Mouse (Mus musculus) brain, embryonic 18.5 days (tissue): ENCODE data around the gene Cdh13.

Experiments
- DNase-seq: peaks from one replicate; pipeline ENCODE4 v3.0.0-alpha.2; 2012; ENCODE audit warnings: low read depth, low spot score

The Cdh13 gene

DNA sequence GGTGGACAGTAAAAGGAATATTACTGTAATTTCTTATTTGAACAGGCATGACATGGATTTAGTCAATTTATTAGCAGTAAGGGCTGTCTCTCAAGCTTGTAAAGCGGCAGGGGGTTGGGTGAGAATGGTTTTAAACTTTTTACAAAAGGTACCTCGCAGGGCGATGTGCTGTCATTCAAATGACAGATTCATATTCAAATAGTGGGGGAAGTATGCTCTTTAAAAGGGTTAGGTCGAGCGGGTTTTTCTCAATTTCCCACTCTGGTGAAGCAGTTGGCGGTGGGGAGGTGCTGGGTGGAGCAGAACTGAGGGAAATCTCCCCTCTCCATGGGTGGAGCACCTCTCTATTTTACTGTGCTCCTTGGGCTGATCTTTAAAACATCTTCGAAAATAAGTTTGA is 513.0 kb downstream of the Cdh13 start:
- no peak for DNase-seq

DNA sequence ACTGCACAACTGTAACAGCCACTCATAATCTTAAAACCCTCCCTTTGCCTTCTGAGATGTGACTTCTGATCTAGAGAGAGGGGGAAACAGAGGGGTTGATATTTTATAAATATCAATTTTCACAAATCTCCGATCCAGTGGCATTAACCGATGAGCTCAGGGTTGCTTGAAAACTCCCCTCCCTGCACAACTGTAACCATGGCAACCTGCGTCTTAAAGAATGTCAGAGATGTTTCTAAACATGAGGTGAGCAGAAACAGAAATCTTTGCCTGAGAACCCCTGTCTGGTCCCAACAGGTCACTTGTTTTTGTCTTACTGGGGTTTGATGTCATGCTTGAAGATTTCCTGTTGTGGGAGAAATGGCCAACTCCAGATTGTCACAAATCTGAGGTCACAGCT is 513.6 kb downstream of the Cdh13 start:
- DNase-seq, result no peak

DNA sequence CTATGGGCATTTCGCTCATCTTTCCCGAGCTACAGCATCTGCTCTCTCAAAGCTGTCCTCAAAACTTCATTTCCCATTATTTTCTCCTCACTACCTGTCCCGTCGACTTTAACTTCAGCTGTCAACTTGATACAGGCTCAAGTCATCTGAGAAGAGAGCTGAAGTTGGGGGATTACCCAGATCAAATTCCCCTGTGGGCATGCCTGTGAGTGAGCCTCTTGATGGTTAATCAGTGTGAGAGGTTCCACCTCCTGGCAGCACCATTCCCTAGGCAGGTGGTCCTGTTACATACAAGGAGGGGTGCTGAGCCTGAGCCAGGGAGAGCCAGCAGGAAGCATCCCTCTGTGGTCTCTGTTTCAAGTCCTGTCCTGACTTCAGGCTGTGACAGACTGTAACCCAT is 519.6 kb downstream of the Cdh13 start:
- DNase-seq, result no peak

DNA sequence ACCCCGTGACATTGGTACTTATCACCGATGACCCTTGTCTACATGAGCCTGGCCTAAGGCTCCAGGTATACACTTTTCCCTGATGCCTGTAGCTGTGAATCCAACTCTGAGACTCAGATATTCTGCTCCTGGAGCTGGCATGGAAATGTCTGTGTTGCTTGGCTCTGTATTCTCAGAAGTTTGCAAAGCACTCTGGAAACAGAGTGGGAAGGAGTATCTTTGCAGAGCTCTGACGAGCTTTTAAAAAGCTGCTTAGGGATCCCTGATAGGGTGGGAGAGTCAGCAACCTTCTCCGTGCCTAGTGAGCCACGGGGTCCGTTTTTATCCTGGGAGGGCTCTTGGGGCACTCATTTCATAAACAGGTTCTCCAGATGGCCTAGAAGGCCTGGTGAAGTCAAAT is 526.1 kb downstream of the Cdh13 start:
- no peak for DNase-seq

DNA sequence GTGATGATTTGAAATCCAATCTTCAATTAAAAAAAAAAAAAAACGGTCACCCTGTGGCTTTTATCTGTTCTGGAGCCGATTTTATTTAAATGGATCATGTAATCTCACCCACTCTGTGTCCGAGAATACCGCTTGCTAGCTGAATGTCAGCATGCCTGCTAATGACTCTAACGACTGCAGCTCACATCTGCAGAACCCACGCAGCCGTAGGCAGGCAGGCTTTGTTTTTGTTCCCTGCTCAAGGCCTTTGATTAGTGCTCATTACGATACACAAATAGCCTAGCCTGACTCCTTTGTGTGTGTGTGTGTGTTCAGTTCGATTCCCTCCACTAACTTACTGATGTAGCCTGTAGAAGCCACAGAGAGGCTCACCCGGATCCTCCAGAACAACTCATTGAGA is 531.5 kb downstream of the Cdh13 start:
- DNase-seq, result no peak

DNA sequence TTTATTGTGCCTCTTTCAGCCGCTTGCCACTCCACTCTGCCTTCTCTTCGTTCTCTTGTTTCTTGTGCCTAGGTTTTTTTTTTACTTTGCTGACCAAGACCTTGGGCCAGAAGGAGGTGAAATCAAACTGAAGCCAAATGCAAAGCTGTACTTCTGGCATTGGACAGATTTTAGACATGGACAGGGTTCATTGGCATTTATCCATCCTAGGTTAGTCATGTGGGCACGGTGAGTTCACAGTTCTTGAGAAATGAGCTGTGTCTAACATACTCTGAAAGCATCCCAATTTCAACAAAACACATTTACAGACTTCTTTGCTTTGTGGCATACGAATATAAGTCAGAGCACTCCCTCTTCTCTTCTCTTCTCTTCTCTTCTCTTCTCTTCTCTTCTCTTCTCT is 543.2 kb downstream of the Cdh13 start:
- DNase-seq, result no peak

DNA sequence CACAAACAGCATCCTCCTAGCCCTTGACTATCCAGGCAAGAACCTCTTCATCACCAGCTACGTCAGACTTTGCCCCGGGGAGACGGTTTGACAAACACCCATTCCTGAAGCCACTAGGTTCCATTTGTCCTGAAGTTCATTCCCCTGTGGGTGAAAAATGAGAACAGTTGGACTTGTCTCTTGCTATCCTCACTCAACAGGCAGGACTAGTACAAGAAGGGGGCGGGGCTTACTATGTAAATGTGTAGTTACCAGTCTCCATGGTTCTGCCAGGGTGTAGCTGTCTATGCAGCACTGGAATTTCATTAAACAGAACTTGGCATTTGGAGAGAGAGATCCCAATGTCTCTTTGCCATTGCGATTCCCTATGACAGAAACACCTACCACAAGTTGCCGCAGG is 544.2 kb downstream of the Cdh13 start:
- DNase-seq, result no peak

DNA sequence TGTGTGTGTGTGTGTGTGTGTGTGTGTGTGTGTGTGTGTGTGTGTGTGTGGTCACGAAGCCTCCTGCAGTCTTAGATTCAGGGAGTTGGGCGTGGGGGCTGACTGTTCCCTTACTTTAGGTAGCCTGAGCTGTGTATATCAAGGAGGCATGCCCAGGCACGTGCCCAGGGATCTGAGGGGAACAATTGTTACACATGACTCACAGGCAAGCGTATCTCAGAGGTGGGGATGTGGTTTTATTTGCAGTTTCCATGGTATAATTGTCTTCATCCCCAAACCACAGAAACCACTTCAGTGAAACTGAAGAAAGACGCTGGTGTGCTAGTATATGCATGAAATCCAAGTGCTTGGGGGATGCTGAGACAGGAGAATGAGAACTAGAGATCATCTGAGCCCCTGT is 546.8 kb downstream of the Cdh13 start:
- no peak for DNase-seq

DNA sequence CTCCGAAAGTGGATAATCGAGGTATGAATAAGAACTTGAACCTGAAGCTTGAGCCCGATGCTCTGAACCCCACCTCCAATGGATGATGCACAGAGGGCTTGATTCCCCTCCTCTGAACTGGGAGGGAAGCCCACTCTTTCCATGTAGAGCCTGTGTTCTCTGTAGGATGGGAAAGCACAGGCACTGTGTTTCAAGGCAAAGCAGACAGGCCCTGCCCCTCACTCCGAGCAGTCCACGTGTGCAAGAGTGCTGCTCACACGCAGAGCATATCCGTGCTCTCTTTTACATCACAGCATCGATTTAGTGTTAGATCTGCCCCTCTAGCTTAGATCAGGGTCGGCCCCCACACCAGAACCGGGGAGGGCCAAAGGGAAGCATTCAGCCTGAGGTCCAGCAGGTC is 547.5 kb downstream of the Cdh13 start:
- no peak for DNase-seq

DNA sequence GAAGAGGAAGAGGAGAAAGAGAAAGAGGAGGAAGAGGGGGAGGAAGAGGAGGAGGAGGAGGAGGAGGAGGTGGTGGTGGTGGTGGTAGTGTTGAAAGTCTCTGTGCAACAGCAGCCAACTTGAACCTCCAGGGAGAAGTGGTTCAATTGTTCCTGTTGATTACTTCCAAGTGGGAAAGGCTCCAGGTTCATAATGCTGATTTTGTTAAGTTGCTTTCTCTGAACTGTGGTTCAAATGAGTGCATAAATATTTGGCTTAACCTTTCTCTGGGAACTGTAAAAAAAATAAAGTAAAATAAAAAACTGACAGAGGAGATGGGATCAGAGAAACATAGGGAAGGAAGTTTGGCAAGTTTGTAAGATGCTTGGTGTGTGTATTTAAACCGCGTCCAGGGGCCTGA is 555.3 kb downstream of the Cdh13 start:
- no peak for DNase-seq

DNA sequence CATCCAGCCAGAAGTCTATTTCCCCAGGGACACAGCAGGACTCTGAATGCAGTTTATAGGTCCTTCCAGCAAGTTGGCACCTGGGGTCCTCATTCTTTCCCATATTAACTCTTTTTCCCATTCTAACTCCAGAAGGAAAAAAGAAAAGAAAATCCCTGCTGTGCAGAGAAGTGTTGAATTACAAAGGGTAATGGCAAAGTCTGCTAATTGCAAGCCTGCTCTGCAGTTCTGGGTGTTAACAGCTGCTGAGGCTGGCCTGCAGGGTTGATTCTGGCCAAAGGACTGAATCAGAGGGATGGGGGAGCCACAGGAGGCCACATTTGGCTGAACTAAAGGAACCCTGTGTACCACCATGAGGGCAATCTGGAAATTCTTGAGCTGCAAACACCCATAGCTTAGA is 562.2 kb downstream of the Cdh13 start:
- no peak for DNase-seq

DNA sequence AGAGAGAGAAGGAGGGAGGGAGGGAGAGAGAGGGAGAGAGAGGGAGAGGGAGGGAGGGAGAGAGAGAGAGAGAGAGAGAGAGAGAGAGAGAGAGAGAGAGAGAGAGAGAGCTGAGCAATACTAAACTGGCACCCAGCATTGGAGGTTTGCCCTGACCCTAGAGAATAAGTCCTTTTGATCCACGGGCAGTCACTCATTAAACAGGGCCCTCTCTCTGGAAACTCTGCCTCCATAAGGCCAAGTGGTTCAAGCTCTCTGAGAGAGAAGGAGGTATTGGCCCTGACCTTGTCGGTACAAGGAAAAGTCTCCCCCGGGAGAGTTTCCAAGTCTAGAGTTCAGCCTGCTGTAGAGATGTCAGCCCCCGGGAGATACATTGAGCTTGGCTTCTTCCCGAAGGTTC is 564.5 kb downstream of the Cdh13 start:
- DNase-seq, result no peak

DNA sequence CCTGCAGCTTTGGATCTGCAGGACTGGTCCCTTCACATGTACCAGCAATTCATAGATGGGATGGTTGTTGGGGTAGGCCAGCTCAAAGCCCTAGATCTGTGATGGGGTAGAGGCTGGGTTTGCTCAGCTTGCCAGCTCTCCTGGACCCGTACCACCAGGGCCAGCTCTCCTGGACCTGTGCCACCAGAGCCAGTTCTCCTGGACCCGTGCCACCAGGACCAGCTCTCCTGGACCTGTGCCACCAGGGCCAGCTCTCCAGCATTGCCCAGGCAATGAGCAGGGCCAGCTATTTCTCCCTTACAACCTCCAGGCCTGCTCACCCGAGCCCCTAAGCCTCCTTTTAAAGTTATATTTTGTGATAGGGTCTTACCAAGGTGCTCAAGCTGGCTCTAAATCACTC is 566.0 kb downstream of the Cdh13 start:
- no peak for DNase-seq

DNA sequence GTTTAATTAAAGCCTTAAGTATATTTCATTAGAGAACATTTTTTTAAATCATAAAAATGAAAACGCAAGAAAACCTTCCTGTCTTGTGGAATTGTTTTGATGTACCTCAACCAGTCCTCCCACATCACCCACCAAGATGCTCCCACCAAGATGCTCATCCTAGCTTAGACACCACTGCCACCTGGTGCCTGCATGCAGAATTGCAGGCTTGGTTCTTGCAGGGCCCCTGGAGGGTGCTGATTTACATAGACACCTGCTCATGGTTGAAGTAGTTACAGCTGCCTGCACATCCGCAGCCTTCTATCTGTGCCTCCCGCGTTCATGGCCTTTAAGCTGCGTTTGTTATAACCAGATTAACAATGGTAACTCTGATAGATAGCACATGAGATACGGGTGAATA is 566.8 kb downstream of the Cdh13 start:
- peak; percentile 58 for DNase-seq

DNA sequence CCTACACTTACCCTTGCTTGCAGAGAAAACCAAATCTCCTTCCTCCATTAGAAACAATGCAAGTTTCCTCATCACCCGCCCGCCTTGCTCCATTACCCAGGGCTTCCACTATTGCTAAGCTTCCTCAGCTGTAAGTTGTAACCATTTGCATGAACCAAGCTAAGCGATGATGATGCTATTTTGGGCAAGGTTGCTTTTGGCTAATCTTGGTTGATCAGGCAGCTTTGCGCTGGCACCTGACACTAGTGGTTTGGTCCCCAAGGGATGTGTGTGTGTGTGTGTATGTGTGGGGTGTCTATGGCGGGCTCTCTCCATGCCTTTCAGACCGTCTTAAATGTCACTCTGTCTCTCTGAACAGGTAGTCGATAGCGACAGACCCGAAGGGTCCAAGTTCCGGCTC is 567.8 kb downstream of the Cdh13 start:
- no peak for DNase-seq

DNA sequence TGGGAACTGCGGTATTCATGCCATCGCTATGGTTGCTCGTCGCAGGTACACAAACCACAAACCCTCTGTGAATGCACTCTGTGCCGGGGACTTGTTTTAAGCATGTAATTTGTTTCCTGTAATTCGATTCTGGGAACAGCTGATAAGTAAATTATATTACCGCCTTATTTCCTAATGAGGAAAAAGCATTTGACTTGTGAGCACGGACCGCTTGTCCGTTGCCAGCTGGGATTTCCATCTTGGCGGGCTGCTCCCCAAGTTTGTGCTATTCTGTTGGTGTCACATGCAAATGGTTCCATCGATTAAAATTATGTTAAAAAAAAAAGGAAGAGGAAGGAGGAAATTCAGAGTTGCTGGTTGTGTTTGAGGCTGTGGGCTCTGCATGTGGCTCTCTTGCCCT is 569.3 kb downstream of the Cdh13 start:
- no peak for DNase-seq

DNA sequence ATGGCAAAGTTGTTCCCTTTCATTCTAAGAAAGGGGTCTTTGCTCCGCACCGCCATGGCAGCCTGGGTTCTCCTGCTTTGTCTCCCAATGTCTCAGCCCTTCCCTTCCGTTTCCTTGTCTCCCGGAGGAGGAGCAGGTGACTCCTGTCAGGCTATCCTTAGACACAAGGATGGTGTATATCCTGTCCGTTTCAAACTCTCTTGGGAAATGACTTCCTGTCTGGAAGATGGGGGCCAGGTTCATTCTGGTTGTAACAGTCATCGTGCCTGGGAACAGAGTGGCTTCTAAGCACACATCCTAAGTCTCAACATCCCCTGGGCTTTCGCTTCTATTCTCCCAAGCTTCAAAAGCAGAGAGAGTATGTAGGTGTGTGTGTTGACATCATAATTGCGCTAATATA is 571.1 kb downstream of the Cdh13 start:
- no peak for DNase-seq

DNA sequence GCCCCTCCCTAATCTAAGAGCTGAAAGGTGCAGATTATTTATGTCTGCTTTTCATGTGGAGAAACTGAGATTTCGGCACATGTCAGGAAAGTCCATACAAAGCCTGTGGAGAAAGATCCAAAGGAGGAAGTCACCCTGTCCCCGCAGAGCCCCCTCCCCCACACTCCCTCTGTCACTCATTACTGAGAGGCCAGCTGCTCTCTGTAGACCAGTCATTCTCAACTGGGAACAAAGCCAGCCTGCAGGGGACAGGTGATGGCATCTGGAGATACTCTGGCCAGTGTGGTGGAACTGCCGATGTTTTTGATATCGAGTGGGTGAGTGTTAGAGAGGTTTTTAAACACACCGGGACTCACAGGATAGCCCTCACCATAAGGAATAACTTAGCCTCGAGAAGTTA is 582.8 kb downstream of the Cdh13 start:
- DNase-seq, result no peak

DNA sequence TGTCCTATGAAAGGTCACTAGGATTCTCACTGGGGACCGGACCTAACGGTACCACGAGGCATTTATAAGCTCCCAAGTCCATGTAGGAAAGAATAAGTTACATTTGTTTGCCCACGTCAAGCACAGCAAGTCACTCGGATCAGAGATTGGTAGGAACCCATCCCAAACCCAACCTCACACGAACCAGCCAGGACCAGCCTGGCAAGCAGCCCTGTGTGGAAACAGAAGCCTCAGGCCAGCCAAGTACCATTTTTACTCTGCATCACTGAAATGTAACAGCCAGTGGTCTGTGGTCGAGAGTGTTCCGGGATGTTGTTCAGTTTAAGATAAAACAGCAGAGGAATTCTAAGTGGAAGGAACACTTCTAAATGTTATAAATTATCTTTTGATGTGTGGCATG is 587.2 kb downstream of the Cdh13 start:
- no peak for DNase-seq

DNA sequence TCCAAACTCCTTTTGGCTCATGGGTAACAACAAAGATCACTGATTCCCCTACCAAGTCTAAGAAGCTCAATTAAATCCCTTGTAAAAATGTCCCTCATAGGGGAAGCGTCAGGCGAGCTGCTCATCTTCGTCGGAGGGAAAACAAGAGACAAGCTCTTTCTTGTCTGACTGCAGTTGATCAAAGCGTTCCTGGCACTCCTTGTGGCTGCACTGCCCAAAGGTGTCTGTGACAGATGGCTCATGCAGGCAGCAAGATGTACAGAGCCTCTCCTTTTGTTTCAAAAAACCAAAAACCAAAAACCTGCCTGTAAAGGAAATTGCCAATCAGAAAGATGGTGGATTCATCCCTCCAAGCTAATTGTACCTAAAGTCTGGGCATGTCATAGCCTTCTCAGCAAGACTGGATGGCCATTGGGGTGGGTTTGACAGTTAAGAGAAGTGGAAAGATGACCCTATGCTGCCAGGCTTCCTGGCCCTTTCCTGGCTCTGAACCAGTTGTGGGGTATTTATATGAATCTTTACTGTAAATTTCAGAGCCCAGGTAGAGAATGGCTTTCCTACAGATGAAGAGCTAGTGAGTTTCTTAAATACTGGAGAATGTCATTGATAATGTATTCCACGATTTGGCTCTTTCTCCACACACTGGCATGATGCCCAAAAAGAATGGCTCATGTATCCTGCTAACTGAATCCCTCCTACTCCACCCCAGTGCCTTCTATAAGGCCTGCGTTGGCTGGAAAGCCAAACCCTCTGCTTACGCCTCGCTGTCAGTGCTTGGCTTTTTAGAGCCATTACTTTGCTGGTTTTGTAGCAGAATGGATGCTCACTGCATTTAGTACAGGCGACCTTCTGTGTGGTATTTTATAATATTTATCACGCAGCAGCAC is 596.6 kb downstream of the Cdh13 start:
- DNase-seq, result no peak

DNA sequence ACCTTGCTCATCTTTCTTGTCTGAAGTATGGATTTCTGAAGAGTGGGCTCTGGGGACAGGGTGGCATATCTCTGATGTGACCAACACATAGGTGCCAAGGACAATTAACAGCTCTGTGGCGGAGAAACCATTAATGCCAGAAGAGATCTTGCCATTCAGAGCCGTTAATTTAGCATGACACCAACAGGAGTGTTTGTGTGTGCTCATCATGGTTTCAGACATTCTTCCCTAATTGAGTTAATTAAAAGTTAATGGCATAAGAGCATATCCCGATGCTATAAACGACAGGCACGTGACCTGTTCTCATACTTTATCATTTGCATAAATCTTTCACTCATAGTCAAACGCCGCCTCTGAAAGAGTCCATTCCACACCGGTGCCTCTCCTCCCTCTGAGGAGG is 600.8 kb downstream of the Cdh13 start:
- no peak for DNase-seq

DNA sequence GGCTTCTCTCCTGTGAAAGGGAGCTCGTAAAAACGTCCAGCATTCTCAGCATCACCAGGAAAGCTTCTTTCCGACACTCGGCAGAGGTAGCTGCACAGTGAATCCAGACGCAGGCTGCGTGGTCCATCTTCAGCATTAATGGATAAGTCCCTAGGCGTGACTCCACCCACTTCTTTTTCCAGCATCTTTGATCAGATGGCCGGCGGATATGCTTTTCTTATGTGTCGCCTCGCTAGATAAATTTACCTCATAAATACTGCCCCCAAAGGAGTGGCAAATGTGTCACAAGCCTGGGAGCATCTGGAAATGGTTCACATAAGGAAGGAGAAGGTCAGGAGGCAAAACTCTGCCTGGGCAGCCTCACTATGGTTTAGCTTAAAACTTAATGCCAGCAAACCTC is 601.5 kb downstream of the Cdh13 start:
- no peak for DNase-seq

DNA sequence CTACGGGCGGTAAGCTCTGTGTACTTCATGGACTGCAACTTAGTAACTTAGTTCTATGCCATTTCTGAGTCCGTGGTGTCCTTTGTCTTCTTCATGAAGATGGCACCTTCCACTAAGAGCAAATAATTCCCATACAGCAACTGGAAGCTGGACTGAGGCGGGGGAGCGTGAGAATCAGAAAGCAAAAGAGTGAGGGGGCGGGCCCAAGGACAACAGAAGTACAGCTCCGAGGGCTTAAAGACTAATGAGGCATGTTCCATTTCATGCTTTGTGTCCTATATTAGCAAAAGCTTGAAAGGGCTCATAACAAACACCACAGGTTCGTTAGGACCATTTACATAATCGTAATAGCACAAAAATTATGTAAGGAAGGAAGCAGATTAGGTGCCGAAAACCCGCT is 618.9 kb downstream of the Cdh13 start:
- no peak for DNase-seq

DNA sequence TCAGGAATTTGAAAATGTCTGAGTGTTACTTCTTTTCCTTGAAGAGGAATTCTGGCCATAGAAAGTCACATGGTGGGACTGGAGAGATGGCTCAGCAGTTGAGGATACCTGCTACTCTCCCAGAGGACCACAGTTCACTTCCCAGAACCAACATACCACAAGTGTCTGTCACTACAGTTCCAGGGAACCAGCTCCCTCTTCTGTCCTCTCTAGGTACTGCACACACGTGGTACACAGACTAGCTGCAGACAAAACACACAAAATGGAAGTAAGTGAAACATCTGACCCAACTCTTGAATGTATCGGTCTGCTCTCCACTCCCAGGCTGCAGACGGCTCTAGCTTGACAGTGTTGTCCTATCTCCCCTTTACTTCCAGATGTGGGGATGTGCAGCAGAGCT is 633.0 kb downstream of the Cdh13 start:
- DNase-seq, result no peak
